Mouse (Mus musculus) megakaryocyte progenitor cell, adult 5-6 weeks (primary cell): ENCODE results near the gene Gm10378. TPM values are rescaled to one million over a fixed set of nuclear protein-coding genes. Genes with fewer than 3 reads are reported as not detected.
"Not testable (repeated sequence)": the region's sequence is repeated elsewhere in the genome, so short reads cannot be mapped to it uniquely, and the experiment has no call there.

ENCODE experiments used
- ATAC-seq: replicated peaks from 2 replicates; pipeline ENCODE4 v1.8.0; 2016; ENCODE audit warnings: mild to moderate bottlenecking, moderate TSS enrichment, inconsistent platforms; ENCODE audit not compliant: poor library complexity
- total RNA-seq, 2 experiments: library from RNA; stranded (forward) in 1 of 2; stranded (reverse) in 1 of 2; fragments of 157-497, 149-512 nt in 1 of 2; fragments of 200-1000 nt in 1 of 2; gene quantifications; 2 replicates each; pipeline versions ENCODE4 v1.2.3 to v1.2.4; 2015 to 2017

Gene Gm10378
- not detected in 2 replicates for total RNA-seq (2015)
- not detected in 2 replicates for total RNA-seq (2017)

DNA sequence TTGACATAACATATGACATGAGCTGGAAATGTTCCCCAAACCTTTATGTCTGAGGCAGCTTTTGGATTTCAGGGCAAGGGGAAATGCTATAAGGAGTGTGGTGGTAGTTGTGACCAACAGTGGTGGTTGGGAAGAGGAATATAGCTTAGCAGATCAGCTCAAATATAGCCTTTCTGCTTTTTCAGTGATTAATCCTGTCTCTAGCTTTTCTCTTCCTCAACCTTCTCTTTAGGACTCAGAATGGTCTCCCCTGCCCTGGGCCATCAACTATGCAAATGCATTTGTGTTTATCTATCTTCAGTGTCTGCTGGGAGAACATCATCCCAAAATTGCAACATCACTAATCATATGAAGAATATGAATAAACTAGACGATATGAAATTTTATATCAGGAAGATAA is at the start of gene Gm10378:
Gene Gm10378 (plus strand): TSS at position 301 of the 400 bp plus-strand sequence.
- ATAC-seq: not testable (repeated sequence)

DNA sequence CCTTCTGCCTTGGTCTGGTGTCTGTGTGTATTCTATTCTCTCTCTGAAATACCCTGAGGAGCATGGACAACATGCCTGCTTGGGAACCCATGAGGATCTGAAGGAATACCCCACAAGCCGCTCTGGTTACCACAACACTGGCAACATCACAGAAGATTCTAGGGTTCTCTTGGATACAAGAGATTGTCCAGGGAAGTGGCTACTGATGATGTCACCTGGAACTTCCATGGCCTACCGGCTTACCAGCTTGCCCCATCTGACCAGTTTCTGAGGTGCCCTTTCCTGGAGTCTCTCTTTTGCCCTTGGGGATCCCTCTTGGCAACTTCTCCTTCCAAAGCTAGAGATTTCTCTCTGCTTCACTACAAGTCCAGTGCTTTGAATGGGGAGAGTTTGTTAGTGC is 13.9 kb upstream of the Gm10378 start, which contains the start of gene Gm3633:
Gene Gm3633 (minus strand): TSS at position 101 of the 400 bp plus-strand sequence.
- ATAC-seq: not testable (repeated sequence)

Other genes starting within 250 kb of the Gm10378 start
- not detected in 2 replicates for gene Gm8005, start 216.3 kb upstream of the Gm10378 start, total RNA-seq (2015)
- gene Gm8005, start 216.3 kb upstream of the Gm10378 start, total RNA-seq (2017): not detected in 2 replicates
- not detected in 2 replicates for gene Gm8011, start 192.1 kb upstream of the Gm10378 start, total RNA-seq (2015)
- gene Gm8011, start 192.1 kb upstream of the Gm10378 start, total RNA-seq (2017): not detected in 2 replicates
- gene Gm8020, start 153.6 kb upstream of the Gm10378 start, total RNA-seq (2015): not detected in 2 replicates
- gene Gm8020, start 153.6 kb upstream of the Gm10378 start, total RNA-seq (2017): not detected in 2 replicates
- gene Gm8024, start 131.7 kb upstream of the Gm10378 start, total RNA-seq (2015): not detected in 2 replicates
- not detected in 2 replicates for gene Gm8024, start 131.7 kb upstream of the Gm10378 start, total RNA-seq (2017)
- gene Gm17124, start 56.1 kb upstream of the Gm10378 start, total RNA-seq (2015): not detected in 2 replicates
- not detected in 2 replicates for gene Gm17124, start 56.1 kb upstream of the Gm10378 start, total RNA-seq (2017)
- not detected in 2 replicates for gene Gm3633, start 14.0 kb upstream of the Gm10378 start, total RNA-seq (2015)
- gene Gm3633, start 14.0 kb upstream of the Gm10378 start, total RNA-seq (2017): not detected in 2 replicates
- not detected in 2 replicates for gene Gm3015, start 112.9 kb downstream of the Gm10378 start, total RNA-seq (2015)
- gene Gm3015, start 112.9 kb downstream of the Gm10378 start, total RNA-seq (2017): not detected in 2 replicates
- gene Gm10377, start 142.0 kb downstream of the Gm10378 start, total RNA-seq (2015): not detected in 2 replicates
- not detected in 2 replicates for gene Gm10377, start 142.0 kb downstream of the Gm10378 start, total RNA-seq (2017)
- gene Gm21977, start 197.5 kb downstream of the Gm10378 start, total RNA-seq (2015): not detected in 2 replicates
- gene Gm21977, start 197.5 kb downstream of the Gm10378 start, total RNA-seq (2017): not detected in 2 replicates